Mouse (Mus musculus) embryonic facial prominence, embryonic 12.5 days (tissue): ENCODE measurements around the gene Zfp609. TPM values are rescaled to one million over a fixed set of nuclear protein-coding genes. Genes with fewer than 3 reads are reported as not detected.

Source experiments
- ATAC-seq: fragments of 200-750 bp; cut with Nextera tagmentation; 2 replicates; pipeline ENCODE4 v1.8.0; 2017; ENCODE audit not compliant: insufficient number of reproducible peaks, insufficient read depth, low FRiP score, low TSS enrichment
- H3K27ac ChIP-seq: fragments of 300-500 bp; sonication (generic); 2 replicates; pipeline ENCODE4 v1.5.1; 2016; ENCODE audit warnings: mild to moderate bottlenecking
- H3K27me3 ChIP-seq: fragments of 300-500 bp; sonication (generic); 2 replicates; pipeline ENCODE4 v1.6.1; 2016; ENCODE audit warnings: mild to moderate bottlenecking, moderate library complexity
- H3K36me3 ChIP-seq: fragments of 300-500 bp; sonication (generic); 2 replicates; pipeline ENCODE4 v1.6.1; 2016; ENCODE audit warnings: mild to moderate bottlenecking
- H3K4me1 ChIP-seq: fragments of 300-500 bp; sonication (generic); 2 replicates; pipeline ENCODE4 v1.6.1; 2016
- H3K4me2 ChIP-seq: fragments of 300-500 bp; sonication (generic); replicated peaks from 2 replicates; pipeline ENCODE4 v1.6.1; 2016; ENCODE audit warnings: mild to moderate bottlenecking, moderate library complexity
- H3K4me3 ChIP-seq: fragments of 300-500 bp; sonication (generic); 2 replicates; pipeline ENCODE4 v1.5.1; 2016; ENCODE audit warnings: mild to moderate bottlenecking
- H3K9ac ChIP-seq: fragments of 300-500 bp; sonication (generic); 2 replicates; pipeline ENCODE4 v1.6.1; 2016; ENCODE audit warnings: mild to moderate bottlenecking, moderate library complexity
- H3K9me3 ChIP-seq: fragments of 300-500 bp; sonication (generic); 2 replicates; pipeline ENCODE4 v1.6.1; 2016; ENCODE audit warnings: mild to moderate bottlenecking, moderate library complexity
- WGBS: fragments of 180-500 bp; shearing (Covaris S2); methylation state at CpG from one replicate; pipeline ENCODE4 v1.1.7; 2016; 5-methylcytosine and 5-hydroxymethylcytosine counted together
- polyA plus RNA-seq: library from polyadenylated mRNA; unstranded; fragments of >200 nt; fragmentation: Nextera tagmentation; extraction: Ambion mirVana; gene quantifications from 2 replicates; pipeline ENCODE4 v1.2.1, GENCODE M21; 2016

Gene Zfp609
- polyA plus RNA-seq, 1 experiment from 2014 or later: 9.3 TPM

- 81% methylated on average over 2 of the region's 2 CpGs for WGBS
- no peak overlapping the region for H3K27ac ChIP-seq
Measured at GRCm38 (mm10) chr9:65681634-65681940, 145.8 kb downstream of the Zfp609 start.

GRCm38 (mm10) chr9:65680938-65681633 is 146.3 kb downstream of the Zfp609 start:
- Histone ChIP-seq H3K36me3 (peaks cover 10% of the 10 kb centered on the region; the same call in 1 of the 2 replicates), H3K4me2 (no peak overlapping the region), H3K27ac (no peak overlapping the region), H3K4me3 (no peak overlapping the region), H3K27me3 (no peaks in the 10 kb centered on the region), H3K9me3 (no peaks in the 10 kb centered on the region), H3K4me1 (peaks cover 43% of the 10 kb centered on the region), H3K9ac (no peak overlapping the region)
- no peak for ATAC-seq
- 83% methylated on average over 4 of the region's 4 CpGs for WGBS

More at GRCm38 (mm10) chr9:65681634-65681940, 145.8 kb downstream of the Zfp609 start:
- H3K27me3 ChIP-seq: no peaks in the 10 kb centered on the region
- no peak overlapping the region for H3K4me2 ChIP-seq
- H3K9ac ChIP-seq: no peak overlapping the region
- peaks cover 15% of the 10 kb centered on the region for H3K36me3 ChIP-seq
- H3K9me3 ChIP-seq: no peaks in the 10 kb centered on the region
- H3K4me3 ChIP-seq: no peak overlapping the region
- peaks cover 43% of the 10 kb centered on the region for H3K4me1 ChIP-seq
- no peak for ATAC-seq

GRCm38 (mm10) chr9:65679181-65679761 is 148.1 kb downstream of the Zfp609 start:
- peak; percentile 38; the same call in 1 of the 2 replicates for ATAC-seq
- peak overlapping the region; percentile 37 for H3K9ac ChIP-seq
- peak overlapping the region; percentile 27 for H3K4me3 ChIP-seq
- peak overlapping the region; percentile 78 for H3K27ac ChIP-seq
- H3K36me3 ChIP-seq: no peaks in the 10 kb centered on the region
- no peaks in the 10 kb centered on the region for H3K27me3 ChIP-seq
- WGBS: 15% methylated on average over 5 of the region's 5 CpGs
- no peaks in the 10 kb centered on the region for H3K9me3 ChIP-seq
- H3K4me1 ChIP-seq: peaks cover 46% of the 10 kb centered on the region
- H3K4me2 ChIP-seq: peak overlapping the region; percentile 94

- Histone ChIP-seq H3K9ac (peak overlapping the region; percentile 89), H3K4me2 (peak overlapping the region; percentile 94), H3K27me3 (no peaks in the 10 kb centered on the region), H3K36me3 (no peaks in the 10 kb centered on the region), H3K4me1 (peaks cover 49% of the 10 kb centered on the region), H3K4me3 (peak overlapping the region; percentile 76), H3K27ac (peak overlapping the region; percentile 67), H3K9me3 (no peaks in the 10 kb centered on the region)
- 1% methylated on average over 3 of the region's 3 CpGs for WGBS
- no peak for ATAC-seq
Measured at GRCm38 (mm10) chr9:65677119-65677462, 150.3 kb downstream of the Zfp609 start.

- Histone ChIP-seq H3K4me1 (peaks cover 47% of the 10 kb centered on the region), H3K36me3 (no peaks in the 10 kb centered on the region), H3K4me2 (peak overlapping the region; percentile 94), H3K4me3 (peak overlapping the region; percentile 76), H3K27me3 (no peaks in the 10 kb centered on the region), H3K9me3 (no peaks in the 10 kb centered on the region), H3K27ac (peak overlapping the region; percentile 67), H3K9ac (peak overlapping the region; percentile 89)
- peak; percentile 94 for ATAC-seq
- 1% methylated on average over 47 of the region's 51 CpGs for WGBS
Measured at GRCm38 (mm10) chr9:65676358-65677118, 150.8 kb downstream of the Zfp609 start.

- Histone ChIP-seq H3K4me2 (peak overlapping the region; percentile 44), H3K9me3 (no peaks in the 10 kb centered on the region), H3K9ac (peak overlapping the region; percentile 89), H3K27me3 (no peaks in the 10 kb centered on the region), H3K36me3 (no peaks in the 10 kb centered on the region), H3K4me3 (peak overlapping the region; percentile 76), H3K27ac (peak overlapping the region; percentile 67; the same call in 1 of the 2 replicates), H3K4me1 (peaks cover 42% of the 10 kb centered on the region)
- WGBS: 57% methylated on average over 8 of the region's 8 CpGs
- ATAC-seq: peak; percentile 37
Measured at GRCm38 (mm10) chr9:65675461-65676357, 151.7 kb downstream of the Zfp609 start.

- peaks cover 15% of the 10 kb centered on the region for H3K4me1 ChIP-seq
- H3K9ac ChIP-seq: no peak overlapping the region
- no peak overlapping the region for H3K4me3 ChIP-seq
- H3K36me3 ChIP-seq: no peaks in the 10 kb centered on the region
- WGBS: 62% methylated on average over 11 of the region's 11 CpGs
- ATAC-seq: no peak
- no peaks in the 10 kb centered on the region for H3K27me3 ChIP-seq
- H3K4me2 ChIP-seq: no peak overlapping the region
- peak overlapping the region; percentile 14 for H3K27ac ChIP-seq
- H3K9me3 ChIP-seq: no peaks in the 10 kb centered on the region
Measured at GRCm38 (mm10) chr9:65672996-65673395, 154.4 kb downstream of the Zfp609 start.

- 45% methylated on average over 9 of the region's 9 CpGs for WGBS
- ATAC-seq: no peak
- H3K27me3 ChIP-seq: no peaks in the 10 kb centered on the region
- no peaks in the 10 kb centered on the region for H3K9me3 ChIP-seq
- H3K27ac ChIP-seq: no peak overlapping the region
- no peak overlapping the region for H3K4me2 ChIP-seq
- peaks cover 7% of the 10 kb centered on the region; the same call in 1 of the 2 replicates for H3K4me1 ChIP-seq
- no peaks in the 10 kb centered on the region for H3K36me3 ChIP-seq
- no peak overlapping the region for H3K4me3 ChIP-seq
- no peak overlapping the region for H3K9ac ChIP-seq
Measured at GRCm38 (mm10) chr9:65671431-65671931, 155.9 kb downstream of the Zfp609 start.

GRCm38 (mm10) chr9:65667701-65668100 is 159.7 kb downstream of the Zfp609 start, which contains the start of gene Oaz2:
TSS of gene Oaz2 (plus strand) at chr9:65668001.
- no peak for ATAC-seq

GRCm38 (mm10) chr9:65666042-65666441 is 161.3 kb downstream of the Zfp609 start:
- Histone ChIP-seq H3K27me3 (no peaks in the 10 kb centered on the region), H3K4me2 (no peak overlapping the region), H3K4me1 (no peaks in the 10 kb centered on the region), H3K9me3 (no peaks in the 10 kb centered on the region), H3K36me3 (no peaks in the 10 kb centered on the region), H3K9ac (no peak overlapping the region), H3K27ac (no peak overlapping the region), H3K4me3 (no peak overlapping the region)
- 22% methylated on average over 5 of the region's 5 CpGs for WGBS
- ATAC-seq: 0 out of 2 replicates have a peak, but pooled peaks have one; percentile 47

More at GRCm38 (mm10) chr9:65667701-65668100, 159.7 kb downstream of the Zfp609 start, which contains the start of gene Oaz2:
- Histone ChIP-seq H3K9ac (no peak within 1 kb of the TSS), H3K4me2 (no peak within 1 kb of the TSS), H3K27ac (no peak within 1 kb of the TSS), H3K36me3 (no peaks in the 10 kb centered on the region), H3K4me1 (0 out of 2 replicates have a peak, but pooled peaks cover under 1% of the 10 kb centered on the region), H3K9me3 (no peaks in the 10 kb centered on the region), H3K27me3 (no peaks in the 10 kb centered on the region), H3K4me3 (no peak within 1 kb of the TSS)
- 90% methylated on average over 8 of the region's 8 CpGs for WGBS

- no peaks in the 10 kb centered on the region for H3K36me3 ChIP-seq
- H3K27ac ChIP-seq: no peak overlapping the region
- H3K9me3 ChIP-seq: no peaks in the 10 kb centered on the region
- H3K27me3 ChIP-seq: no peaks in the 10 kb centered on the region
- no peak overlapping the region for H3K4me3 ChIP-seq
- no peaks in the 10 kb centered on the region for H3K4me1 ChIP-seq
- no peak overlapping the region for H3K4me2 ChIP-seq
- ATAC-seq: no peak
- no peak overlapping the region for H3K9ac ChIP-seq
- 3% methylated on average over 3 of the region's 3 CpGs for WGBS
Measured at GRCm38 (mm10) chr9:65664163-65664562, 163.2 kb downstream of the Zfp609 start.
